ENCODE assay signal across 14 mouse cellular contexts in genomic region chr1:42169505-42169904, GRCm38 (mm10).
"Had no signal": no experiment of that assay in that cellular context is flagged by ENCODE, and none has a peak within 500 bp of the region (broad histone marks: within the 10 kb centered on the region; RNA-seq: fewer than 3 reads in every experiment).

No protein-coding gene starts in this region.

- H3K4me2 ChIP-seq: liver, embryonic 13.5 days; midbrain, embryonic 12.5 days; stomach, embryonic 15.5 days had no signal

- H3K4me3 ChIP-seq: liver, embryonic 13.5 days; midbrain, embryonic 12.5 days; stomach, embryonic 15.5 days had no signal

- H3K9ac ChIP-seq: liver, embryonic 13.5 days; midbrain, embryonic 12.5 days; stomach, embryonic 15.5 days had no signal

- H3K27ac ChIP-seq: liver, embryonic 13.5 days; macrophage; midbrain, embryonic 12.5 days; stomach, embryonic 15.5 days had no signal

- H3K27me3 ChIP-seq: liver, embryonic 13.5 days; midbrain, embryonic 12.5 days; stomach, embryonic 15.5 days had no signal

- H3K4me1 ChIP-seq: liver, embryonic 13.5 days; midbrain, embryonic 12.5 days; stomach, embryonic 15.5 days had no signal

- H3K36me3 ChIP-seq: liver, embryonic 13.5 days; midbrain, embryonic 12.5 days; stomach, embryonic 15.5 days had no signal

- ATAC-seq: midbrain, embryonic 16.5 days had no signal

- DNase-seq: kidney, adult 18-20 months; kidney, adult 9 months; kidney, postnatal 14 days; kidney, postnatal 4 days; liver, embryonic 13.5 days; lung, adult 2 months; retina, postnatal 1 day; right cerebral cortex, postnatal 25 days; spleen, adult 18-20 months; thymus, postnatal 25 days had no signal

- H3K9me3 ChIP-seq: liver, embryonic 13.5 days; midbrain, embryonic 12.5 days; stomach, embryonic 15.5 days had no signal
